Mouse (Mus musculus) kidney, postnatal 0 days (tissue): ENCODE results near the gene Grasp. TPM values are rescaled to one million over a fixed set of nuclear protein-coding genes. Genes with fewer than 3 reads are reported as not detected.

Experiments
- ATAC-seq: fragments of 200-750 bp; cut with Nextera tagmentation; replicated peaks from 2 replicates; pipeline ENCODE4 v1.8.0; 2017; ENCODE audit warnings: low read depth, moderate number of reproducible peaks, moderate TSS enrichment, moderate library complexity; ENCODE audit not compliant: low FRiP score
- DNase-seq: peaks from one replicate; pipeline ENCODE4 v3.0.0-alpha.2; 2016; ENCODE audit warnings: low spot score
- H3K27ac ChIP-seq: fragments of 300-500 bp; sonication (generic); 2 replicates; pipeline ENCODE4 v1.5.1; 2014; ENCODE audit warnings: mild to moderate bottlenecking
- H3K27me3 ChIP-seq: fragments of 300-500 bp; sonication (generic); 2 replicates; pipeline ENCODE4 v1.6.1; 2014; ENCODE audit warnings: low read length, mixed read lengths; ENCODE audit not compliant: insufficient read depth
- H3K36me3 ChIP-seq: fragments of 300-500 bp; sonication (generic); 2 replicates; pipeline ENCODE4 v1.6.1; 2014; ENCODE audit warnings: low read length, mixed read lengths; ENCODE audit not compliant: insufficient read depth
- H3K4me1 ChIP-seq: fragments of 300-500 bp; sonication (generic); replicated peaks from 2 replicates; pipeline ENCODE4 v1.6.1; 2014; ENCODE audit warnings: antibody characterized with exemption, low read length, mixed read lengths; ENCODE audit not compliant: insufficient read depth
- H3K4me2 ChIP-seq: fragments of 300-500 bp; sonication (generic); 2 replicates; pipeline ENCODE4 v1.6.1; 2014; ENCODE audit warnings: mild to moderate bottlenecking, low read length, moderate library complexity, mixed read lengths
- H3K4me3 ChIP-seq: fragments of 300-500 bp; sonication (generic); replicated peaks from 2 replicates; pipeline ENCODE4 v1.5.1; 2014; ENCODE audit warnings: low read depth, low read length
- H3K9ac ChIP-seq: fragments of 300-500 bp; sonication (generic); 2 replicates; pipeline ENCODE4 v1.6.1; 2014; ENCODE audit warnings: low read depth, low read length
- H3K9me3 ChIP-seq: fragments of 300-500 bp; sonication (generic); replicated peaks from 2 replicates; pipeline ENCODE4 v1.6.1; 2016; ENCODE audit warnings: low read length, inconsistent platforms, mixed read lengths
- CTCF ChIP-seq: IDR thresholded peaks from 2 replicates; pipeline ENCODE4 v1.5.1; 2016; ENCODE audit warnings: antibody characterized with exemption, low read depth, mild to moderate bottlenecking, moderate library complexity
- whole genome bisulfite sequencing: fragments of 180-500 bp; shearing (Covaris S2); extraction: QIAGEN DNeasy Blood & Tissue Kit; methylation state at CpG from one replicate; pipeline ENCODE4 v1.1.7; 2014; 5-methylcytosine and 5-hydroxymethylcytosine counted together
- microRNA-seq: library from miRNA; unstranded; fragments of <30 nt; microRNA quantifications from one replicate; pipeline ENCODE4, GENCODE M21; 2016
- polyA plus RNA-seq: library from polyadenylated mRNA; unstranded; fragments of >200 nt; fragmentation: Nextera tagmentation; extraction: Ambion mirVana; gene quantifications from 2 replicates; pipeline ENCODE4 v1.2.1, GENCODE M21; 2015

The Grasp gene
- polyA plus RNA-seq, 1 experiment from 2014 or later, result 3.7 TPM

GRCm38 (mm10) chr15:101271107-101271506 is 47.1 kb downstream of the Grasp start:
- no peak for ATAC-seq
- Histone ChIP-seq H3K4me2 (no peak overlapping the region), H3K27me3 (no peaks in the 10 kb centered on the region), H3K9ac (no peak overlapping the region), H3K4me1 (peaks cover 6% of the 10 kb centered on the region), H3K27ac (no peak overlapping the region), H3K4me3 (no peak overlapping the region), H3K36me3 (peaks cover 39% of the 10 kb centered on the region), H3K9me3 (no peaks in the 10 kb centered on the region)
- WGBS, result 82% methylated on average over 3 of the region's 3 CpGs
- no peak for DNase-seq
- no peak for TF ChIP-seq CTCF

GRCm38 (mm10) chr15:101271513-101271912 is 47.5 kb downstream of the Grasp start:
- Histone ChIP-seq H3K36me3 (peaks cover 39% of the 10 kb centered on the region), H3K9me3 (no peaks in the 10 kb centered on the region), H3K27me3 (no peaks in the 10 kb centered on the region), H3K9ac (no peak overlapping the region), H3K4me3 (no peak overlapping the region), H3K4me1 (peaks cover 5% of the 10 kb centered on the region; the same call in 1 of the 2 replicates), H3K4me2 (no peak overlapping the region), H3K27ac (no peak overlapping the region)
- ATAC-seq (no peak), DNase-seq (no peak)
- WGBS, result 90% methylated on average over 15 of the region's 15 CpGs
- no peak for TF ChIP-seq CTCF

- TF ChIP-seq CTCF, result no peak
- no peaks in the 10 kb centered on the region for H3K9me3 ChIP-seq
- ATAC-seq (no peak), DNase-seq (no peak)
- WGBS, result 48% methylated on average over 6 of the region's 6 CpGs
- H3K27ac ChIP-seq, result no peak overlapping the region
- H3K27me3 ChIP-seq, result no peaks in the 10 kb centered on the region
- H3K4me2 ChIP-seq, result no peak overlapping the region
- peaks cover 39% of the 10 kb centered on the region for H3K36me3 ChIP-seq
- H3K4me1 ChIP-seq, result no peaks in the 10 kb centered on the region; the same call in 1 of the 2 replicates
- no peak overlapping the region for H3K9ac ChIP-seq
- no peak overlapping the region for H3K4me3 ChIP-seq
Measured at GRCm38 (mm10) chr15:101274380-101274779, 50.4 kb downstream of the Grasp start.

- DNase-seq (no peak), ATAC-seq (no peak)
- Histone ChIP-seq H3K4me2 (no peak overlapping the region), H3K4me1 (no peaks in the 10 kb centered on the region; the same call in 1 of the 2 replicates), H3K9ac (no peak overlapping the region), H3K4me3 (no peak overlapping the region), H3K36me3 (peaks cover 21% of the 10 kb centered on the region), H3K27ac (no peak overlapping the region), H3K9me3 (no peaks in the 10 kb centered on the region), H3K27me3 (no peaks in the 10 kb centered on the region)
- 73% methylated on average over 11 of the region's 11 CpGs for WGBS
- TF ChIP-seq CTCF, result no peak
Measured at GRCm38 (mm10) chr15:101277351-101277899, 53.4 kb downstream of the Grasp start.

GRCm38 (mm10) chr15:101278589-101278988 is 54.6 kb downstream of the Grasp start:
- no peak overlapping the region for H3K27ac ChIP-seq
- H3K9ac ChIP-seq, result no peak overlapping the region; the same call in 1 of the 2 replicates
- WGBS, result 39% methylated on average over 5 of the region's 5 CpGs

GRCm38 (mm10) chr15:101279430-101279999 is 55.5 kb downstream of the Grasp start:
- no peak for TF ChIP-seq CTCF
- ATAC-seq, result no peak
- no peak for DNase-seq
- Histone ChIP-seq H3K4me2 (no peak overlapping the region), H3K27me3 (no peaks in the 10 kb centered on the region), H3K9me3 (no peaks in the 10 kb centered on the region), H3K36me3 (0 out of 2 replicates have a peak, but pooled peaks cover 2% of the 10 kb centered on the region), H3K27ac (no peak overlapping the region), H3K4me1 (no peaks in the 10 kb centered on the region; the same call in 1 of the 2 replicates), H3K9ac (no peak overlapping the region), H3K4me3 (no peak overlapping the region)
- 42% methylated on average over 12 of the region's 12 CpGs for WGBS

More at GRCm38 (mm10) chr15:101278589-101278988, 54.6 kb downstream of the Grasp start:
- Histone ChIP-seq H3K4me1 (no peaks in the 10 kb centered on the region; the same call in 1 of the 2 replicates), H3K36me3 (peaks cover 10% of the 10 kb centered on the region; the same call in 1 of the 2 replicates), H3K9me3 (no peaks in the 10 kb centered on the region), H3K27me3 (no peaks in the 10 kb centered on the region), H3K4me2 (no peak overlapping the region), H3K4me3 (no peak overlapping the region)
- DNase-seq, result no peak
- no peak for TF ChIP-seq CTCF
- ATAC-seq, result no peak

Small RNA genes lying within 50 kb of the gene (microRNA-seq; reads per million reads assigned to microRNA genes)
- not detected for gene Mir6962

Other genes with a start within 250 kb of the Grasp start
- gene Gm47841, start 176.8 kb upstream of the Grasp start, polyA plus RNA-seq, result not detected in 2 replicates
- 0.38 and 0.47 TPM in 2 replicates for gene Fignl2, start 145.6 kb upstream of the Grasp start, polyA plus RNA-seq
- gene Ankrd33, start 108.4 kb upstream of the Grasp start, polyA plus RNA-seq, result not detected in 2 replicates
- gene Acvrl1, start 95.7 kb upstream of the Grasp start, polyA plus RNA-seq, result 16.9 and 17.8 TPM in 2 replicates
- gene Acvr1b, start 50.1 kb upstream of the Grasp start, polyA plus RNA-seq, result 5.8 and 6.4 TPM in 2 replicates
- 8.6 and 9.5 TPM in 2 replicates for gene Nr4a1, start 30.1 kb downstream of the Grasp start, polyA plus RNA-seq
- gene Atg101, start 60.1 kb downstream of the Grasp start, polyA plus RNA-seq, result 77.1 and 79.5 TPM in 2 replicates
- 23.3 and 24.5 TPM in 2 replicates for gene 6030408B16Rik, start 69.0 kb downstream of the Grasp start, polyA plus RNA-seq
- gene Krt80, start 146.0 kb downstream of the Grasp start, polyA plus RNA-seq, result 1.9 and 2.2 TPM in 2 replicates
- gene Krt7, start 186.9 kb downstream of the Grasp start, polyA plus RNA-seq, result 226 and 229 TPM in 2 replicates
- 0.05 TPM in 1 of 2 replicates, not detected in the other for gene Krt87, start 214.6 kb downstream of the Grasp start, polyA plus RNA-seq
- 0.13 TPM in 1 of 2 replicates, not detected in the other for gene Krt88, start 223.6 kb downstream of the Grasp start, polyA plus RNA-seq
- gene Krt81, start 239.6 kb downstream of the Grasp start, polyA plus RNA-seq, result not detected in 2 replicates
- gene Krt86, start 249.3 kb downstream of the Grasp start, polyA plus RNA-seq, result not detected in 2 replicates